ENCODE assay signal across 21 mouse cellular contexts in genomic region chr2:76764526-76764925, GRCm38 (mm10).
"Had no signal": no experiment of that assay in that cellular context is flagged by ENCODE, and none has a peak within 500 bp of the region (broad histone marks: within the 10 kb centered on the region; RNA-seq: fewer than 3 reads in every experiment).

No protein-coding gene starts in this region.

- ATAC-seq: lung, postnatal 0 days; midbrain, embryonic 16.5 days had no signal

- DNase-seq: lung, adult 2 months; lung, postnatal 14 days; lung, postnatal 36 days; midbrain, embryonic 14.5 days; retina, postnatal 1 day; right cerebral cortex, adult 18-20 months; right cerebral cortex, postnatal 25 days; right cerebral cortex, postnatal 4 days; spleen, adult 18-20 months; thymus, adult 2 months; thymus, postnatal 25 days; thymus, postnatal 4 days had no signal

- H3K4me1 ChIP-seq: lung, embryonic 15.5 days; midbrain, embryonic 10.5 days; midbrain, embryonic 12.5 days; neural tube, embryonic 13.5 days; neural tube, embryonic 15.5 days had no signal

- H3K4me2 ChIP-seq: lung, embryonic 15.5 days; midbrain, embryonic 12.5 days; neural tube, embryonic 13.5 days; neural tube, embryonic 15.5 days had no signal

- H3K27me3 ChIP-seq: lung, embryonic 15.5 days; midbrain, embryonic 12.5 days; neural tube, embryonic 13.5 days; neural tube, embryonic 15.5 days had no signal

- H3K9me3 ChIP-seq: lung, embryonic 15.5 days; midbrain, embryonic 10.5 days; midbrain, embryonic 12.5 days; neural tube, embryonic 15.5 days had no signal

- H3K36me3 ChIP-seq: lung, embryonic 15.5 days; midbrain, embryonic 10.5 days; midbrain, embryonic 12.5 days; neural tube, embryonic 13.5 days; neural tube, embryonic 15.5 days had no signal

- H3K27ac ChIP-seq: lung, embryonic 15.5 days; macrophage; midbrain, embryonic 10.5 days; midbrain, embryonic 12.5 days; neural tube, embryonic 13.5 days; neural tube, embryonic 15.5 days had no signal

- H3K4me3 ChIP-seq: lung, embryonic 15.5 days; midbrain, embryonic 10.5 days; midbrain, embryonic 12.5 days; myocyte; neural tube, embryonic 13.5 days; neural tube, embryonic 15.5 days had no signal

- H3K9ac ChIP-seq: lung, embryonic 15.5 days; midbrain, embryonic 12.5 days; neural tube, embryonic 13.5 days; neural tube, embryonic 15.5 days had no signal
